Mouse (Mus musculus) liver (tissue): Measurements from ENCODE around the gene Dhx58.
A peak's percentile ranks its signal among the peaks of the same experiment; 100 is the strongest.

Experiments used
- DNase-seq: peaks from one replicate; pipeline ENCODE4 v3.0.0-alpha.2; 2020; ENCODE audit warnings: mixed read lengths

Gene Dhx58

DNA sequence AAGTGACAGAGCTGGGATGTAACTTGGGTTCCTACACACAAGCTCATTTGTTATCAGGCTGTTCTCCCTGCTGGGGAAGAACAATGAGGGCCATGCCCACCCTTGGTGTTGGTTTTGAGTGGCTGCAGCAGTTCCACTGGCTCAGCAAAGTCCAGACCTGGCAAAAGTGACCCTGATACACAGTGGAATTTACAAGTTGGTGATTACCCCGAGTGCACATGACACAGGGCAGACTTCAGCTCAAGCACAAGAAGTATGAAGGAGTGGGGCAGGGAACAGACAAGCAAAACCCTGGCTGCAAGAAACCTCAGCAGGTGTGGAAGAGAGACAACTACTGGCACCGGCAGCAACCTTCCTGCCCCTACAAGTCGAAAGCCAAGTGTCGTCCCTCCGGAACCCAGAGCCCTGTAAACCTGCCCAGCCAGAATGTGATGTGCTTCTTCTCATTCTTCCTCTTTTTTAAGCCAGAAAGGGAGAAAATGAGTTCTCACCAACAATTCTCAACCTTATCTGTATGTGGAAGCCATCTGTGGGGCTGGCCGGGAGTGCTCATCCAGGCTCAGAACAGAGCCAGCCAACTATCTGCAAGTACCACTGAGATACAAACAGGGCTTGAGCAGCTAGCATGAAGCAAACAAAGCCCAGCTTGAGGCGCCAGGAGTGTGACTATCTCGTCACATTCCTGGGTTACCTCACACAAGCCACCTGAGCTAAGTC, 17.9 kb upstream of the Dhx58 start:
- DNase-seq = no peak

DNA sequence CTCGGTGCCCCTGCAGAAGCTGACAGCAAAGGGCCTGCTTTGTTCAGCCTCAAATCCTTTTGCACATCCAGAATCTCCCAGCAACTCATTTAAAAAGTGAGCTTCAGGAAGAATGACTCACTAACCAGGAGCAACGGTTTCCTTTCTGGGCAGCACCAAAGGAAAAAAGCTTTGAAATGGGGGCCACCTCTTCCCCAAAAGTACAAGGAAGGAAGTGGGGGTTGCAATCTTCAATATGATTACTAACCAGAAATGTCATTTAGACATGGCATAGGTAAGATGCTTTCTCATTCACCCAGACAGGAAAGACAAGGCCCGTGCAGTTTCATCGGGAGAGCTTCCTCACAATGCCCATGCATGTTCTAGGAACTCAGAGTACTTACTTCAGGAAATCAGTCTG, 17.2 kb upstream of the Dhx58 start:
- DNase-seq = no peak

DNA sequence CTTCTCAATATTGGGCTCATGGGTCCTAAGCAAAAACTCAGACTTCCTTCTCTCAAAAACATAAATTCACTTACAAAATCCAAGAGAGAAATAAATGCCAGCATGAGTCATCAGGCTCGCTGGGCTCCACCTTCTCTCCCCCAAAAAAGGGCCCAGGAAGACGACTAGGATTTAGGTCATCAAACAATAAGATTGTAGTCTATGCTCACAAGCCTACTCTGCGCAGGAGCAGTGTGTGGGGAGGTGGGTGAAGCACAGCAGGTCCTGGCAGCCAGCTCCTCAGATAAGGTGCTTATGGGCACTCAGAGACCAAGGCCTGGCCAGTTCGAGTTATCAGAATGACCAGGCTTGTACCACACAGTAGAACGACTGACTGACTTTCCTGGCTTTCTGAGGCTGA, 16.3 kb upstream of the Dhx58 start:
- no peak for DNase-seq

DNA sequence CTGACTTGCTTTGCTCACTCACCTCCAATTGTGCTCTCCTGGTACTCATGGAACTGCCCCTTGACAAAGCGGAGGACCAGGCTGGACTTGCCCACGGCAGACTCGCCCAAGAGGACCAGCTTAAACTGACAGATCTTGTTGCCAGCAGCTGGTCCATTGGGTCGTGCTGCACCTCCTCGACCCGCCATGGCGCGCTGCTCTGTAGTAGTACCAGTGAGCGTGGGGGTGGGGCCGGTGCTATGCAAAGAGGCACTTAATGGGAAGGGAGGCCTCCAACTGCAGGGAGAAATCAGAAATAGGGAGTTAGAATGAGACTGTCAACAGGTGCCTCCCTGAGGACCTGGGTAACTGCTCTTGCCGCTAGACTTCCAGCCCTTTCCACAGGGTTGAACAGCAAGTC, 15.8 kb upstream of the Dhx58 start:
- no peak for DNase-seq

DNA sequence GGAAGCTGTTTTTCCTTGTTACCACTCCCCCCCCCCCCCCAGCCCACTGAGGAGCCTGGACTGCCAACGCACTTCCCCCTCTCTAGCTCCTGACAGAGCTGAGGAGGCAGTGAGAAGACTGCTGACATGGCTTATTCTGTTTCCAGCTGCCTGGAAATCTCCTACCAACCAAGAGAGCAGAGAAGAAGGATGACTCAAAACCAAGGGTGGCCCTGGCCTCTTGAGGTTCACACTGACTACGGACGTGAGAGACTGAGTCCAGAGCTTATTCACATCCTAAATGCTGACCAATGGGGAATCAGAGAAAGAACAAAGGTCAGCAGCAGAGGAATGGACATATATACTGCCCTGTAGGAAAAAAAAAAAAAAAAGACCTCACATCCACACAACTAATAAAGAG, 15.2 kb upstream of the Dhx58 start:
- no peak for DNase-seq

DNA sequence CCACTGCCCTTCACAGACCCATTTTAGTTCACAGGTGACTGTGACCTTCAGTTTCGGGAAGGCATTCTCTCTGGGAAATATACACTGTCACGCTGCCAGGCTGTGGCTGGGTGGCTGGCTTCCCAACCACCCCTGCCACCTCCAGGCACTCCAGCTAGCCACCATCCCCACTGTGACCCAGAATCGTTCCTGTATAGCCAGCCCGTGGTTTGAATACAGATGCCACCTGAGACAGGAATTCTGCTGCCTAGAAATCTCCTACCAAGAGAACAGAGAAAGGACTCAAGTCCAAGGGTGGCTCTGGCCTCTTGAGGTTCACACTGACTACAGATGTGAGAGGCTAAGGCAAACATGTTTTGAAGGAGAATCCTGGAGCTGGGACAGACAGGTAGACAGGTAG, 14.8 kb upstream of the Dhx58 start:
- DNase-seq = no peak

DNA sequence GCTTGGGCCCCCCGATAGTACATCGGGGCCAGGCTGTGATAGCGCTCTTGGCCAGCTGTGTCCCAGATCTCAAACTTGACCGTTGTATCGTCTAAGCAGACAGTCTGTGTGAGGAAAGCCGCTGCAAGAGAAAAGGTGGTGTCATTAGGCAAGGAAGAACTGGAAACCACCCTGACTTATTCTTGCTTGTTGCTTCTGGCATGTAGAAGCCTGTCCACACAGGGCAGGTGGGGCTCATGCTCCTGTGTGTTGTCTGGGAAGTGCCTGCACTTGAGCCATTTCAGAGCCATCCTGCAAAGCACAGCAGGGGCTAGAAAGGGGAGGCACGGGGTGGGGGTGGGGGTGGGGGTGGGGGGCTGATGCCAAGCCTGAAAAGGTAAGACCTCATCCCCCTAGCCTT, 14.4 kb upstream of the Dhx58 start:
- no peak for DNase-seq

DNA sequence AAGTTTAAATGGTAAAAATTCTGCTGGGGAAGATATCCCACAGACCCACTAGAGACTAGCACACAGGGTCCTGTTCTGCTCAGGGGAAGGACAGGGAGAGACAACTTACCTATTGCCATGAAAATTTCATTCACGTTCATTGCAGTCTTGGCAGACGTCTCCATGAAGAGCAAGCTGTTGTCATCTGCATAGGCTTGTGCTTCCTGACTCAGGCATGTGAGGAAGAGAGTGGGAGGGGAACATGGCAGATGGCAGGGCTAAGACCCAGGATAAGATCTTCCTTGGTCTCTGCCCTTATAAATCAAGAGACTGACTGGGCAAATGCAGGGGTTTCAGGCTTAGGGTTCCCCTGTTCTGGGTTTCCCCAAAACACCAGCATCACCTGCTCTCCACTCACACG, 12.6 kb upstream of the Dhx58 start:
- no peak for DNase-seq

DNA sequence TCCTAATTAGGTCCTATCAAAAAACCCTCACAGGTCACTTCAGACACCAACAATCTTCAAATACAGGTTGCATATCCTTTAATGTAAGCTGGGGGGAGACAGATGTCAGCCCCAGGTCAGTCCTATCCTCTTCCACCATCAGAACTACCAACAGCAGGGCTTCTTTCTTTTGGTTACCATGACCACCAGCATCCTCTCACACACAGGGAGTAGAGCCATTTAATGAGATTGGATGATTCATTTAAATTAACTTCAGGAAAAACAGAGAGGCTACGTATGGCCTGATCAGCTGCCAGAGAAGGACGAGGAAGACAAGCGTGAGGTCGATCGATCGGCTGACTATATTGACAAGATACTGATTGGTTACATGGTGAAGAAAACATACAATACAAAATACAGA, 10.9 kb upstream of the Dhx58 start:
- no peak for DNase-seq

DNA sequence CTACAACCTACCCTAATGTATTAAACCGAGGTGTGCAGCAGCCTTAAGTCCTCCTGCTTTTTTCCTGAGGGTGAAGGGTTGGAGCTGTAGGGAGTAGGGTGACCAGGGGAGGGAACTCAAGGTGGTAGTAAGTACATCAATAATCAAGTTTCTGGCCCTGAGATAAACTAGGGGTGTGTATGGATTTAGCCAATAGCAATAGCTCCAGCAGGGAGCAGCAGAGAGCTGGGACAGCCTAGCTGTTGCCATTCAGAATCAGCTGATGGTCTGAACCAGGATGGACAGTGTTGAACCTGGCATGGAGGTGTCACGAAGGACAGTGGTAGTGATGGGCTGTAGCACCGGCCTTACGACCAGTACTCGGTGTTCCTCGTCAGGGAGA, 10.5 kb upstream of the Dhx58 start:
- peak; percentile 87 for DNase-seq

DNA sequence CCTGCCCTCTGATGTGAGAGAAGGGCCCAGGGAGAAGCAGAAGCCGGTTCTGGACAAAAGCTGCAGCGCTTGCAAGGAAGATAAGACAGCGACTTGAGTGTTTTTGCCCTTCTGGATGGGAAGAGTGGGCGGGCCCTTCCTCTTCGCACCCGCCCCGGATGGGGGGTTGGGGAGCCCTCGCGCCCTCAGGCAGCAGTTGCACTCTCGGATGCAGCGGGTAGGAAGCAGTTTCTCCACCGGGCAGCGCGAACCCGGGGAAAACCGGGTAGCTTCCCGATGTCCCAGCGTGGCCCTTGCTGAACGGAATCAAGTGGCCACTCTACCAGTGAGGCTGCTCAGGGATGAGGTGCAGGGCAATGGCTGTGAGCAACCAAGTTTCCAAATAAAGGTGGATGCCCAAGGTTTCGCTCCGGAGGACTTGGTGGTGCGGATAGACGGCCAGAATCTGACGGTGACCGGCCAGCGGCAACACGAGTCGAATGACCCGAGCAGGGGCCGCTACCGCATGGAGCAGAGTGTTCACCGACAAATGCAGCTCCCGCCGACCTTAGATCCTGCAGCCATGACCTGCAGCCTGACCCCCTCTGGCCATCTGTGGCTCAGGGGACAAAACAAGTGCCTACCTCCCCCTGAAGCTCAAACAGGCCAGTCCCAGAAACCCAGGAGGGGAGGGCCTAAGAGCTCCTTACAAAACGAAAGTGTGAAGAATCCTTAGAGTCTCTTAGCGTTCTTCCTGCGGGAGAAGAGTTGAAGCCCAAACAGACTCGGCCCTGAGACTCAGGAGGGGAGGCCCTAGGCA, 9.9 kb upstream of the Dhx58 start, which contains the start of gene Hspb9:
TSS of gene Hspb9 (plus strand) at position 116 of the 799 bp plus-strand sequence.
- peak; percentile 86 for DNase-seq

DNA sequence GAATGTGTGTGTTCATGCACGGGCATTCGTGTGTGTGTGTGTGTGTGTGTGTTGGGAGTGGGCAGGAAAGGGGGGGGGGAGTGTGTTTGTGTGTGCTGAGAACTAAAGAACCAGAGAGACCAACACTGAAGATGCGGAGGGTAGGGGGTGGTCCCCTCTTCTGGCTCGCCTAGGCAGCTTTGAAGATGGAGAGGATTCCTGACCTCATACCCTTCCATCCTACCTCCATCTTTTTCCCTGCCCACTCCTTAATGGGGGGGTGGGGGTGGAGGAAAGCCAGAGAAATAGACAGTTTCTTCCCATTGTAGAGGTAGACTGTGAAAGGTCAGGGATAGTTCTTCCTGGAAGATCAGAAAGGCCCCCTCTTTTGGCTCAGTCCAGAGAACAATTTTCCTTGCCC, 9.1 kb upstream of the Dhx58 start:
- DNase-seq = no peak

DNA sequence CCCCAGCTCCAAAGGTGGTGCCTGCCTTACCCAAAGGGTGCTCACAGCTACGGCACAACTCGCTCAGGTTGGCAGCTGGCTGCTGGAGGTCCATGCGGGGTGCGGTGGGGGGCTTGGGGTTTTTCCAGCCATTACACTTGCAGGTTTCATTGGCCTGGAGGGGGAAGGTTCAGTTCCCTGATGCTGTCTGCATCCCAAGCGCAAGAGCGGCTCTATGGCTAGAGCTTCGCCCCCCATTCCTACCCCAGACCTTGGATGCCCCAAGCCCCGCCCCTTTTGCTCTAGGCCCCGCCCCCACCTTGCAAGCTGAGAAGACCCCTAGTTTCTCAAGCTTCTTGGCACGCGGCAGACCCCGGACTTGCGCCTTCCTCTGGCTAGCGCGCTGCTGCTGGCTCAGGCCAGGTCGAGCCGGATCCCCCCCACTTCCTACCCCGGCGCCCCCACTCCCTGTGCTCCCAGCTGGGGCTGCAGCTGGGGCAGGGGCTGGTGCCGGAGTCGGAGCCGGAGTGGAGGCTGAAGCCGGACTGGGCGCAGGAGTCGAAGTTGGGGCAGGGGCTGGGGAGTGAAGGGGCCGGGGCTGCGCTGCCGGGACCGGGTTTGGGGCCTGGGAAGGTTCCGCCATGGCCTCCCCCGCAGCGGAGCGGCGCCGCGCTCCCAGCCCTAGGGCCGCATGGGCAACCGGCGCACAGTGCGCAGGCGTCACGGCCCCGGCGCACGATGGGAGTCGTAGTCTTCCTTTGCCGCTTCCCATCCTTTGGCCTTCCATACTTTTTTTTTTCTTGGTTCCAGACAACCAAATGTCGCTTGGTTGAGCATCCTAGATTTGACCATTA, 7.9 kb upstream of the Dhx58 start, which contains the start of gene Kat2a:
TSS of gene Kat2a (minus strand) at position 683 of the 833 bp plus-strand sequence.
- DNase-seq = peak; percentile 82

DNA sequence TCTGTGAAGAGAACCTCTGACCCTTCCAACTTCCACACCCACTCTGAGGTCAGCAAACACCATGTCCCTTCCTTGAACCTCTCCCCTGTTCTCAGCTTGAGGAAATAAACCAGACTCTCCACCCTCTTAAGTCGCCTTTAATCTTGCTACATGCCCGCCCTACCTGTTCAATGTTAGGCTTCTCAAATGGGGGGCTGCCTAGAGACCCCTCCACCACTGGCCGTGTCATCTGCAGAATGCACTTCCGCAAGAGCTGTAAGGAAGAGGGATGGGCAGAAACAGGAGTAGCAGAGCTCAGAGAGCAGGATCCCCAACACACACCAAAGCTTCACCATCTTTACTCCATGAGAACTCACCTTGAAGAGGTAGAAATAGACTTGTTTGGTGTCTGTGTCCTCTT, 6.9 kb upstream of the Dhx58 start:
- DNase-seq = no peak

DNA sequence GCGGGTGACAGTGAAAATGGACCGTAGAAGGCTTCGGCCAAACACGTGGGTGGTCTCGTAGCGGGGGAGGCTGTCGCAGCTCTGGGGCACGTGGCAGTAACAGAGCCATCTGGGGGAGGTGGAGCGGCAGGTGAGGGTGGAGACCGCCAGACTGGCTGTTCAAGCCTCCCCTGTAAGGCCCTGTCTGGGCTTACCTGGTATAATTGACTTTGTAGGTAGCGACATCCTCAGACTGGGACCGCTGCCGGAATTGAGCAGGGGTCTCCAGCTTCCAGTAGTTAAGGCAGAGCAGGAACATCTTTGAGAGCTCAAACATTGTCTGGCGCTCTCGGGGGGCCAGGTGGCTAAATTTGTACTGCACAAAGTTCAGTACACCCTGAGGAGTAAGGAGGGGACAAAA, 6.5 kb upstream of the Dhx58 start:
- no peak for DNase-seq

DNA sequence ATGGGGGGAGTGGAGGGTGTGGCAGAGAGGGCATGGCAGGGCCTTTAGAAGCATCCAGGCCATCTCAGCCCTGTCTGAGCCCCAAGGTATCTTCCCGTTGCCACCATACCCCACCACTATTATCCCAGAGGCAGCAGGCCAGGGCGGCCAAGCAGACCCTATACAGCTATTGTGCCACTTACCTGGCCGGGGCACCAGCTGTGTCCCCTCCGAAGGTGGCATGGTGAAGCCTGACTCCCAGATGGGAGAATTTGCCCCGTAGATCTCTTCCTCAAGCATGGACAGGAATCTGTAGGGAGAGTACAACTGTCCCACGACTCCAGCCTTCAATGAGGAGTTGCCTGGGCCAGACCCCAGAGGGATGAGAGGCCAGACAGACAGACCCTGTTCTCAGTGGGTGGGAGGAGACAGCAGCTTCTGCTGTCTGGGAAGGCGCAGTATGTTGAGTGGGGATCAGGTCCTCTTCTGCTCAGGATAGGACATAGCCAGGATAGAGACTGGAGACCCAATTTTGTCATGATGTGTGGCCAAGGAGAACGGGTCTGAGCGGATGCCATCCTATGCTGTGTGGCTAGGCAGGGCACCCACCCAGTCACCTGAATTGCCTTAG, 5.2 kb upstream of the Dhx58 start:
- no peak for DNase-seq

DNA sequence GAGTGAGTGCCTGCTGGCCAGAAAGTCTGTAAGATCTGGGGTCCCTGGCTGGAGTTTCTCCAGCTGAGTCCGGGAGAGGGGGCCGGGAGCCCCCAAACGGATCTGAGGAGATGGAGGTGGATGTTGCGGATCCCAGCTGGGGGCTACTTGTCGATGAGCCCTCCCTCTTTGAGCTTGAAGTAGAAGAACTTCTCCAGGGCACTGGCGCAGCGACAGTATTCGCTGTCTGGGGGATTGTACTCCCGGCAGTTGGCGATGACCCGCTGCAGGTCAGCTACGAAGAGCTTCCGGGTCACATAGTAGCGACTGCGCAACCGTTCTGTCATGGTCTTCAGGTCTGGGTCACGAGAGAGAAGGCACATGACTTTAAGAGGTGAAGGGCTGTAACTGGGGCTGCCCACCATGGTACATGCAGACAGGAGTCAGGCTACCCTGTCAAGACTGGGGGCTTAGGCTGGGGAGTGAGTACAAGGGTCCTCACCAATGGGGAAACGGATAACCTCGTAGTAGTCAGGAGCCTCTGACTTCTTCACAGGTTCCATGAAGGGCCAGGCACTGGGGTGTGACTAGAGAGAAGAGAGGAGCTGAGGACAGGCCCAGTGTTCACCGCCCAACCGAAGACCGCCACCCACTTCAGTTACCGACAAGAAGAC, 1.1 kb upstream of the Dhx58 start:
- DNase-seq = no peak

DNA sequence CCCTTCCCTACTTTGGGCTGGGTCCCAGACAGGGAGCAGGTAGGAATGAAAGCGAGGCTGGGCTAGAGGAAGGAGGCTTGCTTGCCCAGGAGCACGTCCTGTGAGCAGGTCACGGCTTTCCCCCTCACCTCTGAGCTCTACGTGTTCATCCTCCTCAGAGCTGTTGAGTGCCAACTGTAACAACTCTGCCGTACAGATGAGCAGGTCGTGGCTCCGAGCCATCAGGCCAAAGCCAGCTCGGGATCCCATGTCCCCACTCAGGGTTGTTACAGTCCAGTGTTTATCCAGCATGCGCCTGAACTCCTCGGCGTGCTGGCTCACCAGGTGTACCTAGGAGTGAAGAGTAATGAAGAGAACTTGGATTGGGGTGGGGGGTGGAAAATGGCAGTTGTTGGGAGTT, 705 bp downstream of the Dhx58 start:
- no peak for DNase-seq

DNA sequence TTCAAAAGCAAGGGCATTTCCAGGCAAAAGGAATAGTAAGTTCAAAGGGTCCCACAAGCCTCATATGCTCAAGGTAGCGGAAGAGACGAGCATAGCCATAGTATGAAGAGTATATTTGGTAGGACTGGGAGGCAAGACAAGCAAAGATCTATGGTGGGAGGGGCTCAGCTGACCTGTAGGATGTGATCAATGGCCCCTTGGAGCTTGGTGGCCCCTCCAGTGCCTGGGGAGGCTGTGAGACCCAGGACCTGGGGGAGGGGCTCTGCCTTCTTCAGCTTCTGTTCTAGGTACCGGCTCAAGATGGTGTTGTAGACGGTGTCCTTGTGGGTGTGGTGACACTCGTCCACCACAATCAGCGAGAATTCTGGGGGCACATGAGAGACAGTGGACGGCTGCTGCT, 1.2 kb downstream of the Dhx58 start:
- no peak for DNase-seq

DNA sequence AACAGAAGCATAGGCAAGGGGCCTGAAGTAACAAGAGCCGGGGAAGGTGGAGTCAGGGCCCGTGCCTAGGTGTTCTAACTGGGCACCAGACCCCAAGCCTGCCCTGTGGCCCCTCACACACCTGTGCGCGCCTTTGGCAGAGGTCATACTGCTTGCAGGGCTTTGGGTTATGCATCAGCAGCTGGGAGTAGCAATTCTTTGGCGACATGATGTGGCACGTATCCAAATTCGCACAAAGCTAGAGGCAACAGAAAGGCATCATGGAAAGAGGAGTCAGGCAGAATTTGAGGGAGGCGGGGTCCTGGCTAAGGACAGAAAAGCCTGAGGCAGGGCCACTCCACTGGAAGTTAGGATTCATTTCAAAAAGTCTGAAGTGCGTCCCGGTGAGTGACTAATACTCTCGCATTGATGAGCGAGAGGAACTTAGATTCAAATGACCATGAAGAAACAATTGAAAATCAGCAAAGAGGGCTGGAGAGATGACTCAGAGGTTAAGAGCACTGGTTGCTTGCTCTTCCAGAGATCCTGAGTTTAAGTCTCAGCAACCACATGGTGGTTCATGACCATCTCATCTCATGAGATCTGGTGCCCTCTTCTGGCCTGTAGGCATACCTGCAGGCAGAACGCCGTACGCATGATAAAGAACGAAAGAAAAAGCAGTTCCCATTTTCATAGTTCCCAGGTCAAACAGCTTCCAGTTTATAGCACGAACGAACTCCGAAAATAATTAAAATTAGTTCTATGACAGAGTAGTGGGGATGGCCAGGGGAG, 1.8 kb downstream of the Dhx58 start:
- DNase-seq = peak; percentile 68

DNA sequence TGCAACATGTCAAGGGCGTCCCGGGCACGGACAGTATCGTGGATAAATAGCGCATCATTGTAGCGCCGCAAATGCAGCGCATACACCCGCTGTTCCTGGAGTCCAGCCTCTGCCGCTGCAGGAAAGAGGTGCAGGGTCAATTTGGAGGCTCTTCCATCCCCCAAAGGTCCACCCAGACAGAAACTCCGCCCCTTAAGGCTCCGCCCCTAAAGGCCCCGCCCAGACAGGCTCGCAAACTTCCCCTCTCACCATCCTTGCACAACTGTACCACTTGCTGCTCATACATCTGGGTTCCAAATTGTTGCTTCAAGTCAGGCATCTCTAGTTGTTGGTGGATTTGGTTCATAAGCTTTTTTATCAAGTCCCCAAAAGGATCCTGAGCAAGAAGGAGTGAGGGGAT, 2.8 kb downstream of the Dhx58 start:
- DNase-seq = peak; percentile 84

DNA sequence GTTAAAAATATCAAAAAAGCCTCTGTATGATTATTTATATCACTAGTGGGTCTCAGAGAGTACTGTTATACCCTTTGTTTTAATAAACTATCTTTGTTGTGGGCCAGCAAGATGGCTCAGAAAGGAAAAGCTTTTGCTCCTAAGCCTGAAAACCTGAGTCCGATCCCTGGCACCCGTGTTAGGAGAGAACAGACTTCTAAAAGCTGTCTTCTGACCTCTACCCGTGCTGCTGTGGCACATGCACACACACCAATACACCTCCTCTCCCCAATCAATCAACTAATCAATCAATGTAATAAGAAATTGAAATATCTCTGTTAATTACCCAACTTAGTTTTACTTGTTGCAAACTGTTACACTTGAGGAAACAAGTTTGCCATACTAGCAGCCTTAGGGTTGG, 3.4 kb downstream of the Dhx58 start:
- DNase-seq = no peak
